Mouse (Mus musculus): ENCODE data around the gene Cirbp. TPM values are rescaled to one million over a fixed set of nuclear protein-coding genes. Genes with fewer than 3 reads are reported as not detected.

The Cirbp gene
- polyA plus RNA-seq, 1 experiment: 30.9 TPM

DNA sequence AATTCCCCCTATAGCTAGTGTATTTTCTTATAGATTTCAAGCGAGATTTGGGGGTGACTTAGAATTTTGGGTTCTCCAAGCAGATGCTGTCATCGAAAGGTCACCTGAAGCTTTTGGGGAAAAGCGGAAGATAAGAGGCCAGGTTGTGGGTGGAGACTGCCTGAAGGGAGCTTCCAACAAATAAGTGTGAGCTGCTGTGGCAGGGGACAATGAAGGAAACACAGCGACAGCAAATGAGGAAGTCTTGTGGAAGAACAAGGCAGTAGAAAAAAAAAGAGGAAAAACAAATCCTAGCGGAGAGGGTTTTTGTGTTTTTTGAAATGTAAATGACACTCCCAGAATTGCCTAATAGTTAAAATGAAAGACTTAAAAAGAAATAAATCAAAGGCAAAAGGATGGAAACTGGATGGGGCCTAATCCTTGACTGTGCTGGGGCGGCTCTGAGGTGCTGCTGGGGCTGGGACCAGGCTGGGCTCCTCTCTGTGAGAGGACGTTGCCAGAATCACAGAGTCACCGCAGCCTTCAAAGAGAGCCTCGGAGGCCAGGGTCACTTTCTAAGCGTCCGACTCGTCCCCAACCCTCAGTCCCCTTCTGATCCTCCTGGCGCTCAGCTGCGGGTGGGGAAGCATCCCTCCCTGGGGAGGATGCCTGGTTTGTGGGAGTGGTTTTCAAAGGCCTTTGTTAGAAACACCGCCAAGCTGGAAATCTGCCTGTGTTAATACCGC lies 49.4 kb downstream of the Cirbp start:
- H3K79me2 ChIP-seq (ENCODE audit: control insufficient read depth, insufficient read depth): no peaks in the 10 kb centered on the region
- H3K36me3 ChIP-seq (ENCODE audit: control insufficient read depth, insufficient read depth): no peaks in the 10 kb centered on the region
- H3K79me3 ChIP-seq (ENCODE audit: low read depth): no peaks in the 10 kb centered on the region
- peaks cover 3% of the 10 kb centered on the region for H3K27me3 ChIP-seq (ENCODE audit: control insufficient read depth, insufficient read depth, insufficient read length)
- no peak overlapping the region for H3K4me3 ChIP-seq (ENCODE audit: insufficient read depth, poor library complexity, severe bottlenecking)
- H3ac ChIP-seq (ENCODE audit: control insufficient read depth, insufficient read length, low read depth): no peak overlapping the region
- TF ChIP-seq MAX (IDR thresholded peaks at IDR 0.05) (no peak), MYOG (IDR thresholded peaks at IDR 0.05; ENCODE audit: control insufficient read depth, extremely low read depth, insufficient read length) (no peak), CTCF (IDR thresholded peaks at IDR 0.05; ENCODE audit: control insufficient read depth, insufficient read depth, insufficient read length) (no peak), FOSL1 (IDR thresholded peaks at IDR 0.05; ENCODE audit: insufficient read depth, low read length, poor library complexity, severe bottlenecking) (no peak), MYOD1 (IDR thresholded peaks at IDR 0.05; ENCODE audit: control insufficient read depth, insufficient read length, low read depth) (no peak), USF1 (IDR thresholded peaks at IDR 0.05; ENCODE audit: low read depth) (no peak), CEBPB (IDR thresholded peaks at IDR 0.05; ENCODE audit: low read depth) (no peak)

DNA sequence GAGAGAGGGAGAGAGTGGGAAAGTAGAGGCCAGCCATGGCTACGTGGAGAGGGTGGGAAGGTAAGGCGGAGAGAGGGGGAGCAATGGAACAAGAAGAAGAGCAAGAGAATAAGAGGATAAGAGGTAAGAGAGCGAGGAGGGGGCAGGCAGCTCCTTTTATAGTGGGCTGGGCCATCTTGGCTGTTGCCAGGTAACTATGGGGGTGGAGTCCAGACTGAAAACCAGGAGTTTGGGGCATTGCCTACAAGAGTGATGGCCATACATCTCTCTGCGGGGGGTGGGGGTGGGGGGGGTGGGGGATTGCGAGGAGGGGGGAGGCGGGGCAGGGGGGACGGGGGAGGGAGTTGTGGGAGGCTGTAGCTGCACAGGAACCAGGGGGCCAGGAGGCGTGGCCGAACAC lies 54.9 kb downstream of the Cirbp start:
- Histone ChIP-seq H3K36me3 (ENCODE audit: control insufficient read depth, insufficient read depth) (no peaks in the 10 kb centered on the region), H3K79me2 (ENCODE audit: control insufficient read depth, insufficient read depth) (no peaks in the 10 kb centered on the region), H3ac (ENCODE audit: control insufficient read depth, insufficient read length, low read depth) (no peak overlapping the region), H3K79me3 (ENCODE audit: low read depth) (no peaks in the 10 kb centered on the region), H3K27me3 (ENCODE audit: control insufficient read depth, insufficient read depth, insufficient read length) (peaks cover 3% of the 10 kb centered on the region), H3K4me3 (ENCODE audit: insufficient read depth, poor library complexity, severe bottlenecking) (no peak overlapping the region)
- TF ChIP-seq USF1 (IDR thresholded peaks at IDR 0.05; ENCODE audit: low read depth) (no peak), MYOG (IDR thresholded peaks at IDR 0.05; ENCODE audit: control insufficient read depth, extremely low read depth, insufficient read length) (no peak), FOSL1 (IDR thresholded peaks at IDR 0.05; ENCODE audit: insufficient read depth, low read length, poor library complexity, severe bottlenecking) (no peak)

Other genes starting within 250 kb of the Cirbp start
- 0.13 TPM for gene Kiss1r, start 249.0 kb upstream of the Cirbp start, polyA plus RNA-seq (2012; fragmentation: generic; extraction: Trizol)
- gene R3hdm4, start 244.8 kb upstream of the Cirbp start, polyA plus RNA-seq (2012; fragmentation: generic; extraction: Trizol): 46.7 TPM
- 0.74 TPM for gene Arid3a, start 238.9 kb upstream of the Cirbp start, polyA plus RNA-seq (2012; fragmentation: generic; extraction: Trizol)
- gene Wdr18, start 205.8 kb upstream of the Cirbp start, polyA plus RNA-seq (2012; fragmentation: generic; extraction: Trizol): 48.6 TPM
- gene Grin3b, start 195.3 kb upstream of the Cirbp start, polyA plus RNA-seq (2012; fragmentation: generic; extraction: Trizol): 0.30 TPM
- gene Tmem259, start 181.7 kb upstream of the Cirbp start, polyA plus RNA-seq (2012; fragmentation: generic; extraction: Trizol): 102 TPM
- 437 TPM for gene Cnn2, start 177.4 kb upstream of the Cirbp start, polyA plus RNA-seq (2012; fragmentation: generic; extraction: Trizol)
- gene Abca7, start 169.5 kb upstream of the Cirbp start, polyA plus RNA-seq (2012; fragmentation: generic; extraction: Trizol): 10.7 TPM
- 1.6 TPM for gene Arhgap45, start 149.3 kb upstream of the Cirbp start, polyA plus RNA-seq (2012; fragmentation: generic; extraction: Trizol)
- 269 TPM for gene Polr2e, start 126.2 kb upstream of the Cirbp start, polyA plus RNA-seq (2012; fragmentation: generic; extraction: Trizol)
- gene Gpx4, start 118.8 kb upstream of the Cirbp start, polyA plus RNA-seq (2012; fragmentation: generic; extraction: Trizol): 964 TPM
- gene Sbno2, start 60.4 kb upstream of the Cirbp start, polyA plus RNA-seq (2012; fragmentation: generic; extraction: Trizol): 29.4 TPM
- 106 TPM for gene Stk11, start 50.2 kb upstream of the Cirbp start, polyA plus RNA-seq (2012; fragmentation: generic; extraction: Trizol)
- 720 TPM for gene Atp5d, start 27.4 kb upstream of the Cirbp start, polyA plus RNA-seq (2012; fragmentation: generic; extraction: Trizol)
- gene Cbarp, start 25.1 kb upstream of the Cirbp start, polyA plus RNA-seq (2012; fragmentation: generic; extraction: Trizol): 12.1 TPM
- gene Midn, start 17.7 kb upstream of the Cirbp start, polyA plus RNA-seq (2012; fragmentation: generic; extraction: Trizol): 77.5 TPM
- 33.4 TPM for gene 1600002K03Rik, start 7.0 kb downstream of the Cirbp start, polyA plus RNA-seq (2012; fragmentation: generic; extraction: Trizol)
- 3.2 TPM for gene Efna2, start 13.5 kb downstream of the Cirbp start, polyA plus RNA-seq (2012; fragmentation: generic; extraction: Trizol)
- gene Mum1, start 60.4 kb downstream of the Cirbp start, polyA plus RNA-seq (2012; fragmentation: generic; extraction: Trizol): 57.7 TPM
- 288 TPM for gene Ndufs7, start 83.1 kb downstream of the Cirbp start, polyA plus RNA-seq (2012; fragmentation: generic; extraction: Trizol)
- 48.3 TPM for gene Gamt, start 95.0 kb downstream of the Cirbp start, polyA plus RNA-seq (2012; fragmentation: generic; extraction: Trizol)
- 159 TPM for gene Dazap1, start 95.5 kb downstream of the Cirbp start, polyA plus RNA-seq (2012; fragmentation: generic; extraction: Trizol)
- 5,397 TPM for gene Rps15, start 126.5 kb downstream of the Cirbp start, polyA plus RNA-seq (2012; fragmentation: generic; extraction: Trizol)
- gene Apc2, start 130.0 kb downstream of the Cirbp start, polyA plus RNA-seq (2012; fragmentation: generic; extraction: Trizol): 0.20 TPM
- 62.6 TPM for gene 2310011J03Rik, start 154.6 kb downstream of the Cirbp start, polyA plus RNA-seq (2012; fragmentation: generic; extraction: Trizol)
- gene Pcsk4, start 163.5 kb downstream of the Cirbp start, polyA plus RNA-seq (2012; fragmentation: generic; extraction: Trizol): 3.2 TPM
- gene Reep6, start 164.0 kb downstream of the Cirbp start, polyA plus RNA-seq (2012; fragmentation: generic; extraction: Trizol): 5.9 TPM
- gene Adamtsl5, start 182.4 kb downstream of the Cirbp start, polyA plus RNA-seq (2012; fragmentation: generic; extraction: Trizol): 18.3 TPM
- not detected for gene Plk5, start 190.5 kb downstream of the Cirbp start, polyA plus RNA-seq (2012; fragmentation: generic; extraction: Trizol)
- 37.4 TPM for gene Mex3d, start 221.7 kb downstream of the Cirbp start, polyA plus RNA-seq (2012; fragmentation: generic; extraction: Trizol)
- 326 TPM for gene Mbd3, start 233.6 kb downstream of the Cirbp start, polyA plus RNA-seq (2012; fragmentation: generic; extraction: Trizol)
- 1,025 TPM for gene Uqcr11, start 240.8 kb downstream of the Cirbp start, polyA plus RNA-seq (2012; fragmentation: generic; extraction: Trizol)